Mouse (Mus musculus) midbrain, embryonic 16.5 days (tissue): ENCODE measurements around the gene Nell2. TPM values are rescaled to one million over a fixed set of nuclear protein-coding genes. Genes with fewer than 3 reads are reported as not detected.

Source experiments
- ATAC-seq: fragments of 200-750 bp; cut with Nextera tagmentation; 2 replicates; pipeline ENCODE4 v1.8.0; 2017; ENCODE audit warnings: moderate TSS enrichment
- H3K27ac ChIP-seq: fragments of 300-500 bp; sonication (generic); 2 replicates; pipeline ENCODE4 v1.5.1; 2014; ENCODE audit warnings: mild to moderate bottlenecking, low read length, mixed read lengths
- H3K27me3 ChIP-seq: fragments of 300-500 bp; sonication (generic); 2 replicates; pipeline ENCODE4 v1.6.1; 2014; ENCODE audit warnings: low read depth, low read length, mixed read lengths; ENCODE audit not compliant: control insufficient read depth, insufficient read depth
- H3K36me3 ChIP-seq: fragments of 300-500 bp; sonication (generic); 2 replicates; pipeline ENCODE4 v1.6.1; 2014; ENCODE audit warnings: mild to moderate bottlenecking, low read length, moderate library complexity, mixed read lengths; ENCODE audit not compliant: control insufficient read depth, insufficient read depth
- H3K4me1 ChIP-seq: fragments of 300-500 bp; sonication (generic); 2 replicates; pipeline ENCODE4 v1.6.1; 2014; ENCODE audit warnings: mild to moderate bottlenecking, low read length, mixed read lengths; ENCODE audit not compliant: control insufficient read depth, insufficient read depth
- H3K4me2 ChIP-seq: fragments of 300-500 bp; sonication (generic); 2 replicates; pipeline ENCODE4 v1.6.1; 2014; ENCODE audit warnings: mild to moderate bottlenecking, low read length, mixed read lengths
- H3K4me3 ChIP-seq: fragments of 300-500 bp; sonication (generic); 2 replicates; pipeline ENCODE4 v1.5.1; 2014; ENCODE audit warnings: low read depth, mild to moderate bottlenecking, low read length, moderate library complexity, mixed read lengths
- H3K9ac ChIP-seq: fragments of 300-500 bp; sonication (generic); 2 replicates; pipeline ENCODE4 v1.6.1; 2014; ENCODE audit warnings: low read depth, low read length, mixed read lengths
- H3K9me3 ChIP-seq: fragments of 300-500 bp; sonication (generic); replicated peaks from 2 replicates; pipeline ENCODE4 v1.6.1; 2014; ENCODE audit warnings: mild to moderate bottlenecking, low read length, mixed read lengths; ENCODE audit not compliant: control insufficient read depth, poor library complexity, severe bottlenecking
- WGBS: fragments of 180-500 bp; shearing (Covaris S2); extraction: QIAGEN DNeasy Blood & Tissue Kit; methylation state at CpG from one replicate; pipeline ENCODE4 v1.1.7; 2014; 5-methylcytosine and 5-hydroxymethylcytosine counted together
- polyA plus RNA-seq: library from polyadenylated mRNA; unstranded; fragments of >200 nt; fragmentation: Nextera tagmentation; extraction: Ambion mirVana; gene quantifications from 2 replicates; pipeline ENCODE4 v1.2.1, GENCODE M21; 2015

Gene Nell2
- polyA plus RNA-seq, 1 experiment from 2014 or later = 198 TPM

GRCm38 (mm10) chr15:95085962-95086361 is 442.4 kb downstream of the Nell2 start:
- no peak overlapping the region for H3K4me2 ChIP-seq
- WGBS = 83% methylated on average over 7 of the region's 7 CpGs
- H3K27ac ChIP-seq = no peak overlapping the region
- no peak for ATAC-seq
- peaks cover 3% of the 10 kb centered on the region; the same call in 1 of the 2 replicates for H3K4me1 ChIP-seq
- H3K4me3 ChIP-seq = no peak overlapping the region
- H3K36me3 ChIP-seq = no peaks in the 10 kb centered on the region
- no peaks in the 10 kb centered on the region for H3K9me3 ChIP-seq
- H3K9ac ChIP-seq = no peak overlapping the region
- H3K27me3 ChIP-seq = no peaks in the 10 kb centered on the region

GRCm38 (mm10) chr15:95081654-95082053 is 446.7 kb downstream of the Nell2 start:
- no peak overlapping the region; the same call in 1 of the 2 replicates for H3K27ac ChIP-seq
- WGBS = 49% methylated on average over 11 of the region's 11 CpGs
- H3K4me2 ChIP-seq = peak overlapping the region; percentile 3; the same call in 1 of the 2 replicates

DNA sequence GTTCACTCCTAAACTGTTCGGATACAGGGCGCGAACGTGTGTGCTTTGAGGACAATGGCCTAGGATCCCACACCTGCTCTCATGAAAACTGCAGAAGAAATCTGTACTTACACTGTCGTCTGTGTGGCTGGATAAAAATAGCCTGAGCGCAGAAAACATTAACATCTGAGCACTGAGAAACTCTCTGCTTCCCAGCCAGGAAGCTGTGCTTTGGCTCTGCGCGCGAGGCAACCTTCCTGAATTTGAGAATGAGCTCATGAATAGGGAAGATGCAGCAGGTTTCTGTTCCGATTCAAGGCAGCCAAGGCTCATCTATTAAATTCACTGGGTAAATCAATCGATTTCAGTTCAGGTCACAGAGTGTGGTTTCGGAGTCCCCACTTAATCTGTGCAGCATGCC is 453.0 kb downstream of the Nell2 start:
- H3K4me2 ChIP-seq = no peak overlapping the region
- no peak for ATAC-seq
- H3K27ac ChIP-seq = 0 out of 2 replicates have a peak overlapping the region, but pooled peaks have one; percentile 10
- no peaks in the 10 kb centered on the region for H3K9me3 ChIP-seq
- H3K36me3 ChIP-seq = no peaks in the 10 kb centered on the region
- H3K27me3 ChIP-seq = no peaks in the 10 kb centered on the region
- H3K9ac ChIP-seq = no peak overlapping the region
- 50% methylated on average over 12 of the region's 12 CpGs for WGBS
- H3K4me1 ChIP-seq = no peaks in the 10 kb centered on the region
- no peak overlapping the region for H3K4me3 ChIP-seq

More at GRCm38 (mm10) chr15:95081654-95082053, 446.7 kb downstream of the Nell2 start:
- H3K27me3 ChIP-seq = no peaks in the 10 kb centered on the region
- H3K36me3 ChIP-seq = no peaks in the 10 kb centered on the region
- H3K9ac ChIP-seq = no peak overlapping the region
- peaks cover 3% of the 10 kb centered on the region; the same call in 1 of the 2 replicates for H3K4me1 ChIP-seq
- no peak overlapping the region for H3K4me3 ChIP-seq
- ATAC-seq = 0 out of 2 replicates have a peak, but pooled peaks have one; percentile 45
- no peaks in the 10 kb centered on the region for H3K9me3 ChIP-seq

DNA sequence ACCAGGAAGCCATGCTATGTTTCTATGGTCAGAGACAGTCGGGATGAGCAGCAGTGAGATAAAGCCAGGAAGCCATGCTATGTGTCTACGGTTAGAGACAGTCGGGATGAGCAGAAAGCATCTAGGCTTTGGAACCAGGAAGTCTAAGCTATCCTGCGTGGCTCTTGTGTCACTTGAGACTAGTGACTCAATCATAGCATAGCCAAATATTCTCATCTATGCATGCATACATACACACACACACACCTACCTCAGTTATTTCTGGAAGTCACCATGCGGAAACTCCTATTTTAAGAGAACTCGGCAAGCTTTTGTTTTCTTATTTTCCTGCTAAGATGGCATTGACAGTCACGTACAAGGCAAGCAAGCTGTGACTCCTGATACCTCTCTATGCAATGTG is 457.5 kb downstream of the Nell2 start:
- Histone ChIP-seq H3K4me2 (no peak overlapping the region), H3K4me3 (no peak overlapping the region), H3K9me3 (no peaks in the 10 kb centered on the region), H3K36me3 (no peaks in the 10 kb centered on the region), H3K27me3 (no peaks in the 10 kb centered on the region), H3K4me1 (0 out of 2 replicates have a peak, but pooled peaks cover 2% of the 10 kb centered on the region), H3K9ac (no peak overlapping the region), H3K27ac (no peak overlapping the region)
- 95% methylated on average over 7 of the region's 7 CpGs for WGBS
- no peak for ATAC-seq

DNA sequence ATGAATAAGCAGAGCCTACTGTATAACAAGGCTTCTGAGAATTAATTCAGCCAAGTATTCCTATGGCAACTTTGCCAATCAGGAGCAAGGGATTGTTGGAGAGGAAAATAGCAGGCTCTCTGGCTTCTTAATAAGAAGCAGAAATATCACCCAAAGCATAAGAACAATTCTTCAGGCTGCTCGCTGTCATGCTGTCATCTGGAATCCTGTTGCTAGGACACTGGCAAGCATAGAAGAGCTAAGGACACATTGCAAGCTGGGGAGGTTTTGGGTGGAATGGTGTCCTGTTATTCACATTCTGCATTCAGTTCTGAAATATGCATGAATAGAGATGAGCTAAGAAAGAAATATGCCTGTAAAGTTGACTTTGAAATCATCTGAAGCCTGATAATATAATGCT is 459.6 kb downstream of the Nell2 start:
- H3K27ac ChIP-seq = no peak overlapping the region
- ATAC-seq = no peak

DNA sequence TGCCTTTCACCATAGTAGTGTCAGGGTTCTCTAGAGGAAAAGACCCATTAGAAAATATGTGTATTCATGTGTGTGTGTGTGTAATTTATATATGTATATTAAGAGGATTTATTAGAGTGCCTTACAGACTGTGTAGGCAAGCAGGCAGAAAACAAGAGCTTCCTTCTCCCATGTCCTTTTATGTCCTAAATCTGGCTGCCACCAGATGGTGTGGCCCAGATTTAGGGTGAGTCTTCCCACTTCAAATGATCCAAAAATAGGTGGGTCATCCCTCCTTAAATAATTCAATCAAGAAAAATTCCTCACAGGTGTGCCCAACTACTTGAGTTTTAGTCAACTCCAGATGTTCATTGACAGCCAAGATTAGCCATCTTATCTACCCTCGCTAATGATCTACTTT is 460.3 kb downstream of the Nell2 start:
- Histone ChIP-seq H3K4me1 (0 out of 2 replicates have a peak, but pooled peaks cover 2% of the 10 kb centered on the region), H3K27me3 (no peaks in the 10 kb centered on the region), H3K9me3 (no peaks in the 10 kb centered on the region), H3K27ac (no peak overlapping the region), H3K9ac (no peak overlapping the region), H3K36me3 (no peaks in the 10 kb centered on the region), H3K4me3 (no peak overlapping the region), H3K4me2 (no peak overlapping the region)
- 100% methylated on average over 1 of the region's 1 CpGs for WGBS
- no peak for ATAC-seq

More for the DNA sequence above, 459.6 kb downstream of the Nell2 start:
- H3K27me3 ChIP-seq = no peaks in the 10 kb centered on the region
- no peak overlapping the region for H3K9ac ChIP-seq
- H3K4me1 ChIP-seq = 0 out of 2 replicates have a peak, but pooled peaks cover 2% of the 10 kb centered on the region
- H3K36me3 ChIP-seq = no peaks in the 10 kb centered on the region
- H3K9me3 ChIP-seq = no peaks in the 10 kb centered on the region
- 52% methylated on average over 1 of the region's 1 CpGs for WGBS
- H3K4me2 ChIP-seq = no peak overlapping the region
- no peak overlapping the region for H3K4me3 ChIP-seq

GRCm38 (mm10) chr15:95055081-95055650 is 473.2 kb downstream of the Nell2 start:
- no peak for ATAC-seq
- no peak overlapping the region for H3K27ac ChIP-seq
- H3K4me1 ChIP-seq = no peaks in the 10 kb centered on the region
- no peaks in the 10 kb centered on the region for H3K27me3 ChIP-seq
- no peak overlapping the region for H3K4me2 ChIP-seq
- H3K4me3 ChIP-seq = no peak overlapping the region
- H3K9me3 ChIP-seq = no peaks in the 10 kb centered on the region
- no peaks in the 10 kb centered on the region for H3K36me3 ChIP-seq
- no peak overlapping the region for H3K9ac ChIP-seq
- WGBS = 34% methylated on average over 8 of the region's 8 CpGs

- ATAC-seq = no peak
- Histone ChIP-seq H3K4me2 (no peak overlapping the region), H3K27ac (no peak overlapping the region), H3K27me3 (no peaks in the 10 kb centered on the region), H3K9ac (no peak overlapping the region), H3K36me3 (no peaks in the 10 kb centered on the region), H3K9me3 (no peaks in the 10 kb centered on the region), H3K4me3 (no peak overlapping the region), H3K4me1 (no peaks in the 10 kb centered on the region)
- WGBS = 64% methylated on average over 6 of the region's 6 CpGs
Observed at GRCm38 (mm10) chr15:95049171-95049729, 479.1 kb downstream of the Nell2 start.

DNA sequence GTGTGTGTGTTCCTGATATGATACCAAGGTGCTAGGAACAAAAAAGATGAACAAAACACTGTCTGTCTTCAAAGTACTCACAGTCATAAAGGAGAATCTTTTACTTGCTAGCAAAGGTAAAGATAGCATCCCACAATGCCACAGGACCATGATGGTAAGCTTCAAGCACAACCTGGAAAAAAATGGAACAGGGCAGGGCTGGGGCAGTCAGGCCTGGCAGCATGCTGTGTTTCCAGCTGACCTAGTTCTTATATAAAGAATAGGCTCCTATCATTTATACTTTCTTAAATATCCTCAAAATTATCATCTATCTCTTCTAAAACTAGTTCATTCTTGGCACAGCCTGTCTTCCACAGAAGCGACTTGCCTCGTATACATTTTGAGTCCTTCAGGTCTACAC is 480.9 kb downstream of the Nell2 start:
- Histone ChIP-seq H3K4me1 (no peaks in the 10 kb centered on the region), H3K4me2 (no peak overlapping the region), H3K9ac (no peak overlapping the region), H3K27me3 (no peaks in the 10 kb centered on the region), H3K27ac (no peak overlapping the region), H3K36me3 (no peaks in the 10 kb centered on the region), H3K4me3 (no peak overlapping the region), H3K9me3 (no peaks in the 10 kb centered on the region)
- no peak for ATAC-seq
- 89% methylated on average over 2 of the region's 2 CpGs for WGBS
